Mouse (Mus musculus) forebrain, embryonic 10.5 days (tissue): ENCODE results near the gene Aldh1l1. TPM values are rescaled to one million over a fixed set of nuclear protein-coding genes. Genes with fewer than 3 reads are reported as not detected.
"Not testable (repeated sequence)": the region's sequence is repeated elsewhere in the genome, so short reads cannot be mapped to it uniquely, and the experiment has no call there.

ENCODE experiments used
- DNase-seq: peaks from one replicate; pipeline ENCODE4 v3.0.0-alpha.2; 2017; ENCODE audit warnings: low spot score; ENCODE audit errors: extremely low spot score
- H3K27ac ChIP-seq: fragments of 300-500 bp; sonication (generic); 2 replicates; pipeline ENCODE4 v1.5.1; 2016; ENCODE audit warnings: mild to moderate bottlenecking
- H3K27me3 ChIP-seq: fragments of 300-500 bp; sonication (generic); 2 replicates; pipeline ENCODE4 v1.6.1; 2016; ENCODE audit warnings: mild to moderate bottlenecking; ENCODE audit not compliant: poor library complexity, severe bottlenecking
- H3K36me3 ChIP-seq: fragments of 300-500 bp; sonication (generic); replicated peaks from 2 replicates; pipeline ENCODE4 v1.6.1; 2016; ENCODE audit warnings: mild to moderate bottlenecking, moderate library complexity
- H3K4me1 ChIP-seq: fragments of 300-500 bp; sonication (generic); 2 replicates; pipeline ENCODE4 v1.6.1; 2016
- H3K4me3 ChIP-seq: fragments of 300-500 bp; sonication (generic); 2 replicates; pipeline ENCODE4 v1.5.1; 2016; ENCODE audit warnings: mild to moderate bottlenecking, moderate library complexity
- H3K9me3 ChIP-seq: fragments of 300-500 bp; sonication (generic); 2 replicates; pipeline ENCODE4 v1.6.1; 2016; ENCODE audit warnings: mild to moderate bottlenecking, moderate library complexity
- WGBS: fragments of 180-500 bp; shearing (Covaris S2); methylation state at CpG from one replicate; pipeline ENCODE4 v1.1.7; 2016; 5-methylcytosine and 5-hydroxymethylcytosine counted together
- polyA plus RNA-seq: library from polyadenylated mRNA; unstranded; fragments of >200 nt; fragmentation: Nextera tagmentation; extraction: Ambion mirVana; gene quantifications from 2 replicates; pipeline ENCODE4 v1.2.1, GENCODE M21; 2016

Aldh1l1 gene
- polyA plus RNA-seq, 1 experiment from 2014 or later = 1.7 TPM

GRCm38 (mm10) chr6:90624733-90625132 lies 138.5 kb downstream of the Aldh1l1 start:
- H3K9me3 ChIP-seq = no peaks in the 10 kb centered on the region
- peak overlapping the region; percentile 26; the same call in 1 of the 2 replicates for H3K27ac ChIP-seq
- no peaks in the 10 kb centered on the region for H3K27me3 ChIP-seq
- H3K4me1 ChIP-seq = peaks cover 34% of the 10 kb centered on the region
- H3K36me3 ChIP-seq = no peaks in the 10 kb centered on the region
- no peak overlapping the region for H3K4me3 ChIP-seq
- DNase-seq = no peak
- 79% methylated on average over 11 of the region's 11 CpGs for WGBS

DNA sequence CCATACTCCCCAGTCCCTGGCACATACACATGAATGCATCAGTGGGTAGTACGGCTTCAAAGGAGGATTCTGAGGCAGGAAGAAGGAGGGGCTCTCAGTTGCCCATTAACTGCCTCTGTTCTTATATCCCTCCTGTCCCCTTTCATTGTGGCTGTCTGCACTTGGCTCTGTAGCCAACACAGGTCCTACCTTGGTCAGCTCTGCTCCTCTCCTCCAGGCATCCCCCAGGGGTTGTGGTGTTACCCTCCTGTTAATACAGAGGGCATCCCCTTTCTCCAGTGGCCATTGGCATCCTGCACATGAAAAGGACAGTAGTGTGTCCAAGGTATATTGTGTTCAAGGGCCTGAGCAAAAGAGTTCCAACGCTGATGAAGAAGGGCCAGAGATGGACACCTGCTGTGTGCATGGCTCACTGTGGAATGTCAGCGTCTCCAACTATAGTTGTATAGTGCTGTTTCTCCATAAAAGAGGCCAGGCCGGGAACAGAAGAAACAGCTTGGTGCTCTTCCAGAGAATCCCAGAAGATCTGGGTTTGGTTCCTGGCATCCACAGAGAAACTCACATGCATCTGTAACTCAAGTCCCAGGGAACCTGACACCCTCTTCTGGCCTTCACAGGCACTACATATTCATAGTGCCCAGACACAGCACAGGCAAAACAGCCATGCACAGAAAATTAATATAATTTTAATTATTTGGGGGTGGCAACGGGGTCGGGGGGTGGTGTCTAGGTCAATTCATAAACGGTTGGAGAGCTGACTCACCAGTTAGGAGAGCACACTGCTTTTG lies 139.2 kb downstream of the Aldh1l1 start:
- H3K27me3 ChIP-seq = no peaks in the 10 kb centered on the region
- H3K27ac ChIP-seq = peak overlapping the region; percentile 62; the same call in 1 of the 2 replicates
- no peaks in the 10 kb centered on the region for H3K9me3 ChIP-seq
- no peak overlapping the region for H3K4me3 ChIP-seq
- no peaks in the 10 kb centered on the region for H3K36me3 ChIP-seq
- DNase-seq = no peak
- peaks cover 34% of the 10 kb centered on the region for H3K4me1 ChIP-seq
- 83% methylated on average over 7 of the region's 7 CpGs for WGBS

GRCm38 (mm10) chr6:90627556-90627955 lies 141.3 kb downstream of the Aldh1l1 start:
- no peaks in the 10 kb centered on the region for H3K36me3 ChIP-seq
- peaks cover 14% of the 10 kb centered on the region for H3K4me1 ChIP-seq
- 83% methylated on average over 4 of the region's 4 CpGs for WGBS
- no peaks in the 10 kb centered on the region for H3K27me3 ChIP-seq
- H3K27ac ChIP-seq = no peak overlapping the region
- DNase-seq = no peak
- no peak overlapping the region for H3K4me3 ChIP-seq
- no peaks in the 10 kb centered on the region for H3K9me3 ChIP-seq

- 89% methylated on average over 6 of the region's 6 CpGs for WGBS
- H3K36me3 ChIP-seq = no peaks in the 10 kb centered on the region
- peaks cover 7% of the 10 kb centered on the region for H3K4me1 ChIP-seq
- H3K4me3 ChIP-seq = no peak overlapping the region
- H3K27me3 ChIP-seq = no peaks in the 10 kb centered on the region
- no peaks in the 10 kb centered on the region for H3K9me3 ChIP-seq
- no peak overlapping the region for H3K27ac ChIP-seq
- no peak for DNase-seq
Measured at GRCm38 (mm10) chr6:90629506-90629905, 143.3 kb downstream of the Aldh1l1 start.

DNA sequence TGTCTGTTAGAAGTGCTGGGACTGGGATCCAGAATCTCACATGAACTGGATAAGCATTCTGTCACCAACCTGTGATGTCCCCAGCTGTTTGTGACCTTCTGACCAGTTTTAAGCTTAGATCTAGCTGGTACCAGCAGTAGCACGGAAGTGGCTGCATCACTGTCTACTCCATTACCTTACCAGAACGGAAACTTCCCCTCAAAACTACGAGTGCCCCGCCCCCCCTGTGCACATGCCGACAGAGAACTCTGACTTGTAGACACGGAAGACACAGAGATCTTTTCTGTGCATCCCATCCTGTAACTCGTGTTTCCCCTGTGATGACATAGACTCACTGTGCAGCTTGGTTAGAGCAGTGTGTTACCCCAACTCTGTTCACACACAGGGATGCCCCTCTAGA lies 144.2 kb downstream of the Aldh1l1 start:
- no peak overlapping the region for H3K27ac ChIP-seq
- 93% methylated on average over 7 of the region's 7 CpGs for WGBS

DNA sequence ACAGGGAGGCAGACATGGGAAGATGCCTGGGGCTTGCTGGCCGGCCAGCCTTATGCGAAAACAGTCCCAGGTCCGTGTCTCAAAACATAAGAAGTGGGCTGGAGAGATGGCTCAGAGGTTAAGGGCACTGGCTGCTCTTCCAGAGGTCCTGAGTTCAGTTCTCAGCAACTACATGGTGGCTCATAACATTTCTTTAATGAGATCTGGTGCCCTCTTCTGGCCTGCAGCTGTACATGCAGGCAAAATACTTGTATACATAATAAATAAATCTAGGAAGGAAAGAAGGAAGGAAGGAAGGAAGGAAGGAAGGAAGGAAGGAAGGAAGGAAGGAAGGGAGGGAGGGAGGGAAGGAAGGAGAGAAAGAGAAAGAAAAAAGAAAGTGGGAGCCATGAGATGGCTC lies 146.3 kb downstream of the Aldh1l1 start:
- H3K9me3 ChIP-seq, H3K27me3 ChIP-seq, H3K4me3 ChIP-seq, DNase-seq, H3K27ac ChIP-seq, H3K4me1 ChIP-seq, H3K36me3 ChIP-seq: not testable (repeated sequence)
- 72% methylated on average over 3 of the region's 3 CpGs for WGBS

More for the DNA sequence above, 144.2 kb downstream of the Aldh1l1 start:
- no peak overlapping the region for H3K4me3 ChIP-seq
- H3K36me3 ChIP-seq = no peaks in the 10 kb centered on the region
- no peak for DNase-seq
- no peaks in the 10 kb centered on the region for H3K9me3 ChIP-seq
- H3K4me1 ChIP-seq = peaks cover 6% of the 10 kb centered on the region; the same call in 1 of the 2 replicates
- H3K27me3 ChIP-seq = no peaks in the 10 kb centered on the region

- H3K27ac ChIP-seq = no peak overlapping the region
- WGBS = 45% methylated on average over 4 of the region's 4 CpGs
- H3K4me1 ChIP-seq = peaks cover 6% of the 10 kb centered on the region; the same call in 1 of the 2 replicates
- H3K36me3 ChIP-seq = no peaks in the 10 kb centered on the region
- no peak overlapping the region for H3K4me3 ChIP-seq
- DNase-seq = no peak
- no peaks in the 10 kb centered on the region for H3K9me3 ChIP-seq
- no peaks in the 10 kb centered on the region for H3K27me3 ChIP-seq
Measured at GRCm38 (mm10) chr6:90635081-90635480, 148.9 kb downstream of the Aldh1l1 start.

- WGBS = 78% methylated on average over 3 of the region's 3 CpGs
- Histone ChIP-seq H3K27me3 (no peaks in the 10 kb centered on the region), H3K36me3 (no peaks in the 10 kb centered on the region), H3K9me3 (no peaks in the 10 kb centered on the region), H3K4me3 (no peak overlapping the region), H3K27ac (no peak overlapping the region), H3K4me1 (peaks cover 6% of the 10 kb centered on the region; the same call in 1 of the 2 replicates)
- no peak for DNase-seq
Measured at GRCm38 (mm10) chr6:90635611-90636010, 149.4 kb downstream of the Aldh1l1 start.

GRCm38 (mm10) chr6:90643057-90643456 lies 156.8 kb downstream of the Aldh1l1 start:
- 86% methylated on average over 3 of the region's 3 CpGs for WGBS
- DNase-seq = no peak

GRCm38 (mm10) chr6:90644965-90645364 lies 158.7 kb downstream of the Aldh1l1 start:
- no peak overlapping the region for H3K27ac ChIP-seq
- 86% methylated on average over 4 of the region's 4 CpGs for WGBS

More at GRCm38 (mm10) chr6:90643057-90643456, 156.8 kb downstream of the Aldh1l1 start:
- no peaks in the 10 kb centered on the region for H3K36me3 ChIP-seq
- H3K4me3 ChIP-seq = no peak overlapping the region
- H3K4me1 ChIP-seq = peaks cover 13% of the 10 kb centered on the region
- no peaks in the 10 kb centered on the region for H3K27me3 ChIP-seq
- H3K9me3 ChIP-seq = peaks cover 3% of the 10 kb centered on the region
- H3K27ac ChIP-seq = no peak overlapping the region

GRCm38 (mm10) chr6:90648391-90648790 lies 162.2 kb downstream of the Aldh1l1 start:
- Histone ChIP-seq H3K9me3 (peaks cover 8% of the 10 kb centered on the region), H3K27me3 (no peaks in the 10 kb centered on the region), H3K36me3 (no peaks in the 10 kb centered on the region), H3K4me3 (no peak overlapping the region), H3K27ac (no peak overlapping the region), H3K4me1 (peaks cover 13% of the 10 kb centered on the region)
- WGBS = 91% methylated on average over 6 of the region's 6 CpGs
- DNase-seq = no peak

More at GRCm38 (mm10) chr6:90644965-90645364, 158.7 kb downstream of the Aldh1l1 start:
- Histone ChIP-seq H3K27me3 (no peaks in the 10 kb centered on the region), H3K36me3 (no peaks in the 10 kb centered on the region), H3K9me3 (peaks cover 3% of the 10 kb centered on the region), H3K4me1 (peaks cover 13% of the 10 kb centered on the region), H3K4me3 (no peak overlapping the region)
- no peak for DNase-seq

GRCm38 (mm10) chr6:90649279-90649678 lies 163.1 kb downstream of the Aldh1l1 start:
- DNase-seq = no peak
- Histone ChIP-seq H3K36me3 (no peaks in the 10 kb centered on the region), H3K4me1 (peaks cover 13% of the 10 kb centered on the region), H3K4me3 (no peak overlapping the region), H3K27ac (no peak overlapping the region), H3K9me3 (peaks cover 8% of the 10 kb centered on the region), H3K27me3 (no peaks in the 10 kb centered on the region)
- WGBS = 73% methylated on average over 4 of the region's 4 CpGs
